Mouse (Mus musculus) adrenal gland, adult 2 months (tissue): ENCODE measurements at regions not wholly inside any gene's neighbourhood (a gene's known extent, or its start where the extent isn't known, plus 50 kb on each side); places are given as distances from the start of the nearest gene placed in this dataset.

Experiments
- DNase-seq: peaks from one replicate; pipeline ENCODE4 v3.0.0; 2021

- no peak for DNase-seq
Observed at GRCm38 (mm10) chr10:111695918-111696760, 190.1 kb downstream of the Phlda1 start.

DNA sequence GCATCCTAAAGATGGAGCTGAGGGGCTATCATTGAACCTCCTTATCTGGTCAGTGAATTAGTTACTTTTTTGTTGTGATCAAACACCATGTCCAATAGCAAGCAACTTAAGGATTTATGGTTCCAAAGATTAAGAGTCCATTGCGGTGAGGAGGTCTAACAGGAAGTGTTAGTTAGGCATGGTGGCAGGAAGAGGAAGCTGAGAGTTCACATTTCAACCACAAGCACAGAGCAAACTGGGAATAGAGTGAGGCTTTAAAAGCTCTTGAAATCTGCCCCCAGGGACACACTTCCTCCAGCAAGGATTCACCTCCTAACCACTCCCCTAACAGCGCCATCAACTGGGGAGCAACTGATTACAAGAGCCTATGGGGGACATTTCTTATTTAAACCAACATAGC, 190.9 kb downstream of the Phlda1 start:
- DNase-seq, result no peak

DNA sequence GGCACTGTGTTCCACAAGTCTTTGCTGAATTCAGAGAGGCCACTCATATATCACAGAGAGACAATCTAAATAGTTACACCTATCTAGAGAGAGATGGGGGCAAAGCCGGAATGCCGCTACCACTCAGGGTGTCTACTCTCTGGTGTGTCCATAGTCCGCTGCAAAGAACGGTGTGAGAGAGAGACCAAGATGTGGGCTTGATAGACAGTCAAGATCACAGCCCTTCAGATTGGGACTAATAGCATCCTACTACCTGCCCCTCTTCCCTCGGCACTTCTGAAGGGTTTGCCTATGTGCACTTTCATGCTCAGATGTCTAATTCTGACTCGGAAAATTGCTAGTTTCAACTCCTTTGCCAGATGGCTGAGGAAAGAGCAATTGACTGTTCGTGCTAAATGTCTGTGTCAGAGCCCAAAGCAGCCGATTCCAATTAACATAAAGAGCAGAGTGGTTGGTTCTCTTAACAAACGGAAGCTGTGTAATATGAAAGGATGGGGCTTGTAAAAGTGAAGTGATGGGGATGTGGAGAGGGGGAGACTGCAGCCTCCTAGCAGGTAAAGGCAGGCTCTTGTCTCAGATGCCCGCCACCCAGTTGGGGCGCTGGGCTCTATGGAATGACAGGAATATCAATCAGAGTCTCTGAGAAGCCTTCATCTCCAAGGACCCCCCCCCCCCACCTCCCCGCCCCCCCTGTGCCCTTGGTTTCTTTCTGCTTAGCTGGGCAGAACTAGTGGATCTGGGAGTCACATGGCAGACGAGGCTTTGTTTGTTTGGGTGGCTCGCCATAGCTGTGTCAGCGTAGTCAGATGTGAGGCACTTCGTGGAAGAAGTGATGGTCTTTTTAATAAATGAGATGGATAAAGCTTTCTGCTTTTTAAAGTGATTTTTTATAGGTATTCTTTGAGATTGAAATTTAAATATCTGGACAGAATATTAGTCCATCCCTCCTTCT, 193.7 kb downstream of the Phlda1 start:
- no peak for DNase-seq

DNA sequence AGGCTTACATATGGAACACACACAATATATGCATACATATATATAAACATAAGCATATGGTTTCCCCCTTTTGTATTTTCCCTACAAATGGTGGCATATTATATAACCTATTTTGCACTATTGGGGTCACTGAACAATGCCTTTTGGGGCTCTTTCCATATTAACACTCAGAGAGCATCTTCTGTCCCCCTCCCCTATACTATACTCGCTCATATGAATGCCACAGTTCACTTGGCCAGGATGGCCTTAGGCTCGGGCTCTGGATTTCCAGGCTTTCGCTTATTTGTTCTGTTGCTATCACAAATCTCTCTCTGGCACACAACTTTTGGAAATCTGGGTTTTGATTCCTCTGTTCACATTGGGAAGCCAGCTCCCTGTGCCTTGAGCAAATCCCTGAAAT, 194.5 kb downstream of the Phlda1 start:
- no peak for DNase-seq

GRCm38 (mm10) chr10:111701138-111701537, 195.1 kb downstream of the Phlda1 start:
- no peak for DNase-seq

GRCm38 (mm10) chr10:111702435-111702834, 196.3 kb downstream of the Phlda1 start:
- DNase-seq, result no peak

GRCm38 (mm10) chr10:111703447-111703846, 197.4 kb downstream of the Phlda1 start:
- DNase-seq, result no peak

DNA sequence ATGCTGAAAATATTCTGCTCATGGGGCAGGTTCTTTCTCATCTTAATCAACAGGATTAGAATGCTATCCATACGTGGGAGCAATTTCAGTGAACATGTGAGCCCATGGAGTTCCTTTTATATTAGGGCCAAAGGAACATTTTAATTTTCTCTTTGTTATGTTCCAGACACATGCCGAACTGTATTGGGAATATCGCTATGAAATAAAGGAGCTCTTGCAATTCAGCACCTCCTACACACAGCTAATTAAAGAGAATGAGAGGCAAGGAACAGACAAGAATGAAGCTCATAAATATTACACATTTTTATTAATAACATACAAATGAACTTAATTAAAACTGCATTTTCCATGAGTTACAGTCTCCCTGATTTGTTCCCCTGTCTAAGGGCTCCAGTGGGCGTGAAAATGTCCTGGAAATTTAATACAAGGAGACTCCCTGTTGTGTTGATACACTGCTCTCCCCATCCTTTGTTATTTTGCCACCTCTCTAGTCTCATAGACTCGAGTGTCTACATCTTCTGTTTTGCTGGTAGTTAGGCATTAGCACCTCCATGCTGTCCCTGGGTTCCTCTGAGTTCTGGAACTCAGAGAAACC, 205.5 kb downstream of the Phlda1 start:
- DNase-seq, result no peak

DNA sequence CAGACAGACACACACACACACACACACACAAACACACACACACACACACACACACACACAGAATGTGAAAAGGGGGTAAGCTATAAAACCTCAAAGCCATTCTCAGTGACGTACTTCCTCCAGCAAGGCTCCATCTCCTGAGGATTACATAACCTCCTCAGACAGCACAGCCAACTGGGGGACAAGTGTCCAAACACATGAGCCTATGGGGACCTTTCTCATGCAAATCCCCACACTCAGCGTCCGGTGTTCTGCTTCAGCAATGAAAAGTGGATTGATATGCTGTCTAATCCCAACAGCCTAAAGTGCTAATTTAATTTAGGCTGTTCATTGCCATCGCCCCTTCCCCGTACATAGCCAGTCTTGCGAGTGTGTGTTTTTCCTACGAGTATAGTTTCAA, 206.9 kb downstream of the Phlda1 start:
- no peak for DNase-seq

- no peak for DNase-seq
Observed at GRCm38 (mm10) chr10:111713676-111714075, 207.6 kb downstream of the Phlda1 start.

DNA sequence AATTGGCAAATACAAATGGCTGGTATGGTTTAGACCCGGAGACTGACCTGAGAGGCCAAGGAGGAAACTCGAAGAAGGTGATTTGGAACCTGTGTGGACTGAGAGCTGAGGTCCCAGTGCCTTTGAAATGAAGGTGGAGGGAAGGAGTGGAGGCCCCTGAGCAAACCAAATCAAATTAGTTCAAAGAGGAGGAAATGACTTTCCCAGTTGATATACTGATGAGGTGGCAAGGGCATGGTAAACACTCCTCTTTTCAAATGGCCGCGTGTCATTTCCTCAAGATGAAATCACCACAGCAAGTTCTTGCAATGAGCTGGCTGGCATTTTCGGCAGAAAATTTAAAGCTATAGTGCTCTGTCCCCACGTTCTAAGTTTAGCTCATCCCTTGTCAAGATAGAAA, 209.1 kb downstream of the Phlda1 start:
- DNase-seq, result no peak

DNA sequence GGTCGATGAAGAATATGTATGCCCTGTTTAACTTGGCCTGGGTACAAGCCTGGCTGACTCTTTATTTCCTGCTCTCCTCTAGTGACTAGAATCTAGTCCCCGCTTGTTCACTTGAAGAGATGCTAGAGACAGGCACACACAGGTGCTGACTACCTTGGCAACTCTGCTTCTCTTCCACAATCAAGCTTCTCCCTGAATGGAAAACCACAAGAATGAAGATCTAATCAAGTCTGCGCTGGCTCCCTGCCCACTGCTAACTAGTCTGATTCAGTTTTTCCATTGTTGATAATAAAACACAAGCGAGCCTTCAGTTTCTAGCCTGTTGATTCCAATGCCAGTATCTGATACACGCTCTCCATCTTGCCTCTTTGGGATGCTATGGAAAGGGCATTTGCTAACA, 213.5 kb downstream of the Phlda1 start:
- peak; percentile 59 for DNase-seq

DNA sequence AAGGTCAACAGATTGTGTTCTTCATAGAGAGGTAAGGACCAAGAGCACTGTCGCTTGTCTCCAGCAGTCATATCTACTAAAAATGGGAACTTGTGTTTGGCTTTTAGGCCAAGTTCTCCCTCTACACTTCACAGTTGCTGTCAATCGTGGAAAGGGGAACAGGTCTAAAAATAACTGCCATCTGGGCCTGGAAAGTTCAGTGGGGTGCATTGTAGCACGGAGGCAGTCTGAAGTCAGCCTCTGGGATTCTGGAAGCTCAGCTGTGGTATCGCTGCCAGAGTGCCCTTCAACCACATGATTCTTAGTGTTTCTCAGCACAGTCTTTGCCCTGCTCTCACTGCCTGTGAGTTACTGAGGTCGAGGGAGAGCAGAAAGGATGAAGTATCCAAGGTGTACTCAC, 215.0 kb downstream of the Phlda1 start:
- DNase-seq, result peak; percentile 41

DNA sequence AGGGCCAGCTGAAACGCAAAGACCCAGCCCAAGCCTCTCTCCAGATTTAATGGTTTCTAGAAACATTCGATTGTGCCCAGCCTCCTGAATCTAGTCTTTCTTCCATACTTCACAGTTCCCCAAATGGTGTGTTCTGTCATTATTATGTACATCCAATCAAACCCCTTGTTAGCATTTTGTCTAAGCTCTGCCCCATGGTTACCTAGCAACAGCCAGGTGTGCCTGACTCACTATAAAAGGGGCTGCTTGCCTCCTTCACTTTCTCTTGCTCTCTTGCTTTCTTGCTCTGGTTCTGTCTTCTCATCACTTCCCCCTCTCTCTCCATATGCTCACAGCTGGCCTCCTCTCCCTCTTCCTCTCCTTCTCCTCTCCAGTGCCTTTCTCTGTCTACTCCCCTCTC, 217.8 kb downstream of the Phlda1 start:
- DNase-seq, result no peak

GRCm38 (mm10) chr10:111724574-111725414, 218.7 kb downstream of the Phlda1 start:
- peak; percentile 45 for DNase-seq

- no peak for DNase-seq
Observed at GRCm38 (mm10) chr10:111736026-111736425, 229.9 kb downstream of the Phlda1 start.

- DNase-seq, result no peak
Observed at GRCm38 (mm10) chr10:111739471-111740138, 232.9 kb upstream of the Krr1 start.

DNA sequence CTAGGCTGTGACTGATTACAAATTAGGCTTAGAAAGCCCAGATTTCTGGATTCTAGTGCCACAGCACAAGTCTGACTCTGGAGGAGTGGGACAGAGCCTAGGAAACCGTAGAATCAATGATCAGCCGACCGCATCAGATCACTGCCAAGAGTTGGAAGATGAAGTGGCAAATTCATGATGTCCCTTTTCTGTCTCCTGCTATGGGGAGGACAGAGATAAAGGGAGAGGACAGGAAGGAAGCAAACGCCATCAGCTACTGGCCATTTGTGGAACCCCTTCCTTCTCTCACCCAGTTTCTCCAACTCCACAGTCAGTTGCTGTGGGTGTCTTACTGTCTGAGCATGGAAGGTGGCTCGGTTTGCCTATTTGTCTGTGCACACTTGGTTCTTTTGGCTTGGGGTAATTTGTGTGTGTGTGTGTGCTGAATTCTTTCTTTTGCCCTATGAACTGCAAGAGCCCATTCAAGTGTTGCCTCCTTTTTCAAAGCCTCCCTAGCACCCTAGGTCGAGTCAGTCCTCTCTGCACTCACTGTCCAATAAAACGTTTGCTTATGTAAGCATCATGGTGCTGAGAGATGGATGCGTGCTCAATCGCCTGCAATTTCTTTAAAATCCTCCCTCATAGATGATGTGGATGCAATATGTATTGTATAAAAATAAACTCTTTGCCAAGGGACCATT, 231.7 kb upstream of the Krr1 start:
- DNase-seq, result no peak

DNA sequence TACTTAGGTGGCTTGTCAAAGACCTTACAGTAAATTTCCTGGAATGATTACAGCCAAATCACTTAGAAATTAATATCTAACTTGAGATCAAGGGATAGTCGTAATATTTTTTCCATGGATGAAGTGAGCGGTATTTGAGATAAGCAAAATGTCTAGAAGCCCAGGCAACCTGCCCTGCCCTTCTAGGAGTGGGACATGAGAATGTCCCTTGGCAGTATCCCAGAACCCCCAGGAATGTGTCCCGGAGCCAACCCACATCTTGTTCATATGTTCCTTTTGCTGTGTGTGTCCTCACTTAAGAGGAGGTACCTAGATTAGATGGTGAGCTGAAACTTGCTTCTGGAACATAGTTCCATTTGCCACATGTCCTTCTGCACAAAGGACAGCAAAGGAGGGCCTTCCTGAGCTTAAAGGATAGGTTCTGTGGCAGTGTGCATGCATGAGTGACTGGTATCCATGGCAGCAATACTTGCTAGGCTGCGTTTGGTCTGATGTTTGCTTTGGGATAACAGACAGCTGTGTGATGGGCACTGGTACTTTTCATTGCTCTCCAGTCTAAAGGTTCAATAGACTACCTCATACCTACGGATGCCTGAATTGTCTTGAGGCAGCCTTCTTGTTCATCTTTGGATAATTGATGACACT, 231.0 kb upstream of the Krr1 start:
- DNase-seq, result no peak

- no peak for DNase-seq
Observed at GRCm38 (mm10) chr10:111743291-111743690, 229.2 kb upstream of the Krr1 start.
